Mouse (Mus musculus) small intestine, adult 2 months (tissue): Measurements from ENCODE around the gene Nup88.

ENCODE experiments used
- CTCF ChIP-seq: fragments of 200-500 bp; IDR thresholded peaks from 2 replicates; pipeline ENCODE4 v1.5.1; 2012; ENCODE audit warnings: low read depth, mild to moderate bottlenecking, control low read depth, inconsistent platforms, low read length, moderate library complexity, mixed read lengths; ENCODE audit not compliant: insufficient replicate concordance, insufficient read length; ENCODE audit errors: extremely low read depth
- POLR2A ChIP-seq: fragments of 200-500 bp; IDR thresholded peaks from 2 replicates; pipeline ENCODE4 v1.6.1; 2012; ENCODE audit warnings: low read depth, mild to moderate bottlenecking, control low read depth, inconsistent platforms, low read length, moderate library complexity

DNA sequence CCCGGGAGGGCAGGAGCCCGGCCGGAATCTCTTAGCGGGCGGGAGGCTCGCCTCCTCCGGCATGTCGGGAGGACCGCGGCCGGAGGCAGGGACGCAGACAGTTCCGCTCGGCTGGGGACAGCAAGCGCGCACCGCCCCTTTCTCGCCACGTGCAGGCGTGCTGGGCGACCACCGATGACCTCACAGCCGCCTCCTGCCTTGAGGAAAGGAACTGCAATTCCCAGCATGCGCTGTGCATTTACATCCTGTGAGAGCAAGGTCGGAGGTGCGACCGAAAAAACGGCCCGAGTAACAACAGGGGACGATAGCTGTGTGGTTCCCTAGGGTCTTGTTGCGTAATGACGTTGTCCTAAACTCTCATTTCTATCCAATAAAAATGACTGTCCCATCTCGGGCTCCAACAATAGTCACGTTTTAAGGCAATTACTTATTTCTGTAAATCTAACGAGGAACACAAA lies 34.6 kb upstream of the Nup88 start, which contains the start of gene Dhx33:
- TF ChIP-seq POLR2A (peak; percentile 43), CTCF (no peak)
